Mouse (Mus musculus) neural tube, embryonic 12.5 days (tissue): ENCODE measurements around the gene Ttc28. TPM values are rescaled to one million over a fixed set of nuclear protein-coding genes. Genes with fewer than 3 reads are reported as not detected.

Experiments
- ATAC-seq: fragments of 200-750 bp; cut with Nextera tagmentation; 2 replicates; pipeline ENCODE4 v1.8.0; 2017; ENCODE audit warnings: low read depth, mild to moderate bottlenecking, moderate TSS enrichment, moderate library complexity; ENCODE audit not compliant: low FRiP score
- H3K27ac ChIP-seq: fragments of 300-500 bp; sonication (generic); 2 replicates; pipeline ENCODE4 v1.5.1; 2016
- H3K27me3 ChIP-seq: fragments of 300-500 bp; sonication (generic); replicated peaks from 2 replicates; pipeline ENCODE4 v1.6.1; 2016; ENCODE audit warnings: mild to moderate bottlenecking
- H3K36me3 ChIP-seq: fragments of 300-500 bp; sonication (generic); 2 replicates; pipeline ENCODE4 v1.6.1; 2016; ENCODE audit warnings: mild to moderate bottlenecking
- H3K4me1 ChIP-seq: fragments of 300-500 bp; sonication (generic); 2 replicates; pipeline ENCODE4 v1.6.1; 2016
- H3K4me2 ChIP-seq: fragments of 300-500 bp; sonication (generic); replicated peaks from 2 replicates; pipeline ENCODE4 v1.6.1; 2016; ENCODE audit warnings: mild to moderate bottlenecking
- H3K4me3 ChIP-seq: fragments of 300-500 bp; sonication (generic); 2 replicates; pipeline ENCODE4 v1.5.1; 2016
- H3K9ac ChIP-seq: fragments of 300-500 bp; sonication (generic); 2 replicates; pipeline ENCODE4 v1.6.1; 2016; ENCODE audit warnings: mild to moderate bottlenecking
- H3K9me3 ChIP-seq: fragments of 300-500 bp; sonication (generic); 2 replicates; pipeline ENCODE4 v1.6.1; 2016; ENCODE audit warnings: mild to moderate bottlenecking
- WGBS: fragments of 180-500 bp; shearing (Covaris S2); methylation state at CpG from one replicate; pipeline ENCODE4 v1.1.7; 2016; 5-methylcytosine and 5-hydroxymethylcytosine counted together
- polyA plus RNA-seq: library from polyadenylated mRNA; unstranded; fragments of >200 nt; fragmentation: Nextera tagmentation; extraction: Ambion mirVana; gene quantifications from 2 replicates; pipeline ENCODE4 v1.2.1, GENCODE M21; 2016

Gene Ttc28
- polyA plus RNA-seq, 1 experiment from 2014 or later = 21.8 TPM

DNA sequence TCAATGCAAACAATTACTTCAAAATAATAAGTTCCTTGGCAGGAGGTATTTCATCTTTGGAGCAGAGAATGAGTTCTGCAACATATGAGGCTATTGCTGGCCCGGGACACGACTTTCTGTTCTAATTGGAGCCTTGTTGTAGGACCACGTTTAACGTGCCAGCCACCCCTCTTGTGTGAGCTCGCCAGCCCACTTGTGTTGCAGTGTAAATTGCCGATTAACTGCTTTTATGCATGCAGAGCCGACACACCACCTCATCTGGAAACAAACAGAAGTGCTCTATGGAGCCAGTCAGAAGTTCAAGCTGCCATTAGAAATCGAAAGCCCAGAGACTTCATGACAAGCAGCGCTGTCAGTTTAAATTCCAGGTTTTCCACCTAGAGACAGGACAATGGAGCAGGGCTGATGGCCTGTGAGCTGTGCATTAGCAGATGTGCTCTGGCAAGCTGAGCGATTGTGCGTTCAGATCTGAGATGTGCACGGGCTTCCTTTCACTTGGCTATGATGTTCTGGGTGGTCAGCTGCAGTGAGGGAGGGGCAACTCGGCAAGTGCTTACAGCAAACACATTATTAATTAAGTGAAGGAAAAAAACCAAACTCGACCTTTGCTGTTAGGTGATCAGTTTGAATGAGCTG lies 167.4 kb downstream of the Ttc28 start:
- 48% methylated on average over 14 of the region's 14 CpGs for WGBS
- Histone ChIP-seq H3K27ac (no peak overlapping the region), H3K9me3 (no peaks in the 10 kb centered on the region), H3K4me1 (peaks cover 38% of the 10 kb centered on the region), H3K27me3 (no peaks in the 10 kb centered on the region), H3K4me2 (no peak overlapping the region), H3K9ac (0 out of 2 replicates have a peak overlapping the region, but pooled peaks have one; percentile 22), H3K4me3 (no peak overlapping the region), H3K36me3 (no peaks in the 10 kb centered on the region)
- no peak for ATAC-seq

DNA sequence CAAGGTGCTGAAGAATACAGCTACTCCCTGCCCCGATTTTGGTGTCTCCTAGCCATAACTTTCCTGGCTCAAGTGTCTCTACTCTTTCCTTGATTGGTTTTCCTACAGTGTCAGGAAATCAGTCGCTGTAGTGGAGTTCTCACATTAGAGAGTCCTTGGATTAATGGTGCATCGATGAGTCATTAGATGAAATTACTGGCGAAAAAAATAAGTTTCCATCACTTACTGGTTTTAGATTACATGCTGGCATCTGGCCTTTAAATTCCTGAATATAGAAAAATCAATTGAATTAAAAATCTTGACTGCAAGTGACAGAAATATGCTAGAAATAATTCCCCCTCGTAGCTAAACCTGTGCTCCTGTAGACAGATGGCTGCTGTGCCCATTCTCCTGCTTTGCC lies 168.4 kb downstream of the Ttc28 start:
- no peak overlapping the region for H3K9ac ChIP-seq
- WGBS = 84% methylated on average over 5 of the region's 5 CpGs
- no peak overlapping the region for H3K4me2 ChIP-seq
- no peak overlapping the region for H3K27ac ChIP-seq
- H3K9me3 ChIP-seq = no peaks in the 10 kb centered on the region
- H3K27me3 ChIP-seq = no peaks in the 10 kb centered on the region
- H3K4me3 ChIP-seq = no peak overlapping the region
- ATAC-seq = no peak
- H3K36me3 ChIP-seq = no peaks in the 10 kb centered on the region
- H3K4me1 ChIP-seq = peaks cover 35% of the 10 kb centered on the region

DNA sequence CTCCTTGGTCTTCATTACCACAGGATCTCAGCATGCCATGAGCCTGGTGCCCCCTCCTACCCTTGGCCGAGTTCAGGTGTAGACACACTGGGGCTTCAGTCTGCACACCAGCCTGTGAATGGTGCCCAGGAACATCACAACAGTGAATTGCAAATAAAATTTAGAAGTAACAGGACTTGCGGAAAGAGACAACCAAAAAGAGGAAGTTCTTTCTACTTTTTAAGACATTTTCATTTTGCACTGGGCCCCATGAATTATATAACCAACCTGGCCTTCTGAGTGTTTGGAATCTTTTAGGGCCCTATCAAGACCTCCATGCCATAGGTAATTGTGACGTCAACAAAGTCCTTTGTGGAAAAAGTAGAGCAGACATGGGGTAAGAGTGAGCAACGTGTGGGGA lies 170.0 kb downstream of the Ttc28 start:
- Histone ChIP-seq H3K27ac (no peak overlapping the region), H3K4me1 (peaks cover 36% of the 10 kb centered on the region), H3K4me2 (no peak overlapping the region), H3K4me3 (no peak overlapping the region), H3K36me3 (no peaks in the 10 kb centered on the region), H3K9ac (no peak overlapping the region), H3K27me3 (no peaks in the 10 kb centered on the region), H3K9me3 (no peaks in the 10 kb centered on the region)
- 90% methylated on average over 4 of the region's 4 CpGs for WGBS
- ATAC-seq = no peak

DNA sequence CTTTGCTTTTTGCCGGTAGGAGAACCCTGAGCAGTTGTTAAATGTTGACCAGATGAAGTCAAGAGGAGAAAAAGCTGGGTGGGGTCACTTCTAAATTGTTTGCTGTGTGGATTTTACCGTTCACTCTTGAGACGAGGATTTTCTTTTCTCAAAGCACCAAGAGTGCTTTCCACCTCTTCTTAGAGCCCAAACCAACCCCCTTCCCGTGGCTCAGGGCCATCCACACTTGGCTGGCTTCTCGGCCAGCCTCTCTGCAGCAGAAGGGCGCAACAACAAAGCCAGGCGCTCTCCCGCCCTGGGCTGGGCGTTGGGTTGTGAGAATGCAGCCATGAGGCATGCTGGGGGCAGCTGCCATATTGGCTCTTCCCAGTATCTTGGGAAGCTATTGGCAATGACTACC lies 170.5 kb downstream of the Ttc28 start:
- Histone ChIP-seq H3K4me1 (peaks cover 36% of the 10 kb centered on the region), H3K9me3 (no peaks in the 10 kb centered on the region), H3K27ac (no peak overlapping the region), H3K27me3 (no peaks in the 10 kb centered on the region), H3K36me3 (no peaks in the 10 kb centered on the region), H3K9ac (no peak overlapping the region), H3K4me2 (no peak overlapping the region), H3K4me3 (no peak overlapping the region)
- ATAC-seq = no peak
- WGBS = 83% methylated on average over 9 of the region's 9 CpGs

DNA sequence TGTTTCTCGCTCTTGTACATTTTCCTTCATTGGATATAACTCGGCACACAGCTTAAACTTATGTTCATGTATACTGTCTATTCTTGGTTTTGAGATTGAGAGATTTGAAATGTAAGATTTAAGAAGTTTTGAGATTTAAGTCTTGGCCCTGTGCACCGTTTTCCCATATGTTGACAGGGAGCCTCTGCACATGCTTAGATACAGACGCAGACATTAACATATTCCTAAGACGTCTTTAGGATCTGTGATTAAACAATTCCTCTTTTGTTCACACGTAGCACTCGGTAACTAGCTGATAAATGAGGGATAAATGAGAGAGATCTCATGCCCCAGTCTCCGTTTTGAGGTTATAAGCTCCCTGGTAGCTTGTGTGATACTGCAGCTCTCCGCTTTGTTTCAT lies 174.8 kb downstream of the Ttc28 start:
- H3K9ac ChIP-seq = no peak overlapping the region
- no peaks in the 10 kb centered on the region for H3K27me3 ChIP-seq
- H3K36me3 ChIP-seq = no peaks in the 10 kb centered on the region
- 0 out of 2 replicates have a peak overlapping the region, but pooled peaks have one; percentile 72 for H3K27ac ChIP-seq
- H3K4me1 ChIP-seq = peaks cover 58% of the 10 kb centered on the region
- peak overlapping the region; percentile 34; the same call in 1 of the 2 replicates for H3K4me2 ChIP-seq
- H3K9me3 ChIP-seq = no peaks in the 10 kb centered on the region
- no peak for ATAC-seq
- H3K4me3 ChIP-seq = no peak overlapping the region
- 50% methylated on average over 9 of the region's 9 CpGs for WGBS

DNA sequence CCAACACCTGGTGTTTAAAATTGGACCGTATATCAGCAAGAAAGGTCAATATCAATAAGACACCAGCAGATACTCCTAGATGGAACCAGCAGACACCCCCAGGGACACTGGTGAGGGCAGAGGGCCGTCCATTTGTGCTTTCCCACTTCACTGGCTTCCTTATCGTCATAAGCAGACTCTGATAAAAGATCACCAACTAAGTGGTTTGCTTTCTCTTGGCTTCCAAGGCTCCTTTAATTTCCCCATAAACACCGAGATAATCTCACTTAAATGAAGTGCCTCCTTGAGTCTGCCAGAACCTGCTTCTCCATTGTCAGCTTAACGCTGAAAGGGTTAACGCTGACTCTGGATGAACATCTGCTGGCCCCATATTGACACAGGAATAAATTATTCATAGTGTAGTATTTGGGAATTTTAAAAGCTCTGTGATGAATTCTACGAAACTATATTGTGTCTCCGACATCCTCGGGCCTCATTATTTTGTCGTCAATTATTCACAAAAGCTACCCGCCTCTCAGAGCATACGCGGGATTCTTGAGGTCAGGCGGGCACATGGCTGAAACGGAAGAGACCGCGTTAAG lies 175.3 kb downstream of the Ttc28 start:
- H3K4me2 ChIP-seq = peak overlapping the region; percentile 34
- no peaks in the 10 kb centered on the region for H3K36me3 ChIP-seq
- peak overlapping the region; percentile 72; the same call in 1 of the 2 replicates for H3K27ac ChIP-seq
- H3K4me1 ChIP-seq = peaks cover 58% of the 10 kb centered on the region
- H3K9ac ChIP-seq = no peak overlapping the region
- no peak for ATAC-seq
- H3K9me3 ChIP-seq = no peaks in the 10 kb centered on the region
- no peaks in the 10 kb centered on the region for H3K27me3 ChIP-seq
- no peak overlapping the region for H3K4me3 ChIP-seq
- WGBS = 48% methylated on average over 17 of the region's 17 CpGs

DNA sequence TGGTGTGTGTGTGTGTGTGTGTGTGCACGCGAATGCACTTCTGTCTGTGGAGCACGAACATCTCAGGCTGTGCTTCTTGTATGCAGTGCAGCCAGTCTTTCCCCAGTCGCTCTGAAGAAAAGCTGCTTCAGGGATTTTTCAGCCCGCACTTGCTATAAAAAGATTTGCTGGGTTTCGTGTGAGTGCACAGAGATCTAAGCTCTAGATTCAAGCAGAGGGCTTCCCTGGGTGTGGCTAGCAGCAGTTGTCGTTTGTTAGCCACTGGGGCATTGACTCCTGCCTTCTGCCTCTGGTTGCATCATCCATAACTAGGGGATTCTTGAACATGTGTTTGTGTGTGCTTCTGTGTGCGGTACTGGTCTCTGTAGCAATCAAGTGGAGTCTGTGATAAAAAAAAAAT lies 175.9 kb downstream of the Ttc28 start:
- H3K4me1 ChIP-seq = peaks cover 58% of the 10 kb centered on the region
- no peaks in the 10 kb centered on the region for H3K9me3 ChIP-seq
- H3K4me3 ChIP-seq = no peak overlapping the region
- ATAC-seq = no peak
- WGBS = 62% methylated on average over 8 of the region's 8 CpGs
- H3K9ac ChIP-seq = no peak overlapping the region
- peak overlapping the region; percentile 72; the same call in 1 of the 2 replicates for H3K27ac ChIP-seq
- peak overlapping the region; percentile 34 for H3K4me2 ChIP-seq
- H3K27me3 ChIP-seq = no peaks in the 10 kb centered on the region
- H3K36me3 ChIP-seq = no peaks in the 10 kb centered on the region

DNA sequence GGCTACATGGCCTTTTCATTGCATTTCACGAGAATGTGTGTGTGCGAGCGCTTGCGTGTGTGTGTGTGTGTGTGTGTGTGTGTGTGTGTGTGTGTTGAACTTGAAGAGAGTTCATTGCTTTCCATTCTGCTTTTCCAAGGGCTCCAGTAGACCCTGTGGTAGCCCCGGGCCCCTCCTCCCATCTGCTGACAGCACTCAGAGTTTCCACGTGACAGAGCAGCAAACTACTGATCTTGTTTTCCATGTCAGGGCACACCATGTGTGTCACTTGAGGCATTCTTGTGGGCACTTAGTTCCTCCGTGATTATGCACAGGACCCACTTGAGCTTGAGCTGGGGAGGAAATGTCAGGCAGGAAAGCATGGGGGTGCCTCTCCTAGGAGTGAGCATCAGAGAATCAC lies 177.5 kb downstream of the Ttc28 start:
- 67% methylated on average over 7 of the region's 7 CpGs for WGBS
- H3K9ac ChIP-seq = no peak overlapping the region
- no peaks in the 10 kb centered on the region for H3K36me3 ChIP-seq
- no peaks in the 10 kb centered on the region for H3K9me3 ChIP-seq
- H3K4me1 ChIP-seq = peaks cover 58% of the 10 kb centered on the region
- no peak for ATAC-seq
- H3K4me2 ChIP-seq = no peak overlapping the region
- H3K27ac ChIP-seq = no peak overlapping the region
- H3K4me3 ChIP-seq = no peak overlapping the region
- no peaks in the 10 kb centered on the region for H3K27me3 ChIP-seq

DNA sequence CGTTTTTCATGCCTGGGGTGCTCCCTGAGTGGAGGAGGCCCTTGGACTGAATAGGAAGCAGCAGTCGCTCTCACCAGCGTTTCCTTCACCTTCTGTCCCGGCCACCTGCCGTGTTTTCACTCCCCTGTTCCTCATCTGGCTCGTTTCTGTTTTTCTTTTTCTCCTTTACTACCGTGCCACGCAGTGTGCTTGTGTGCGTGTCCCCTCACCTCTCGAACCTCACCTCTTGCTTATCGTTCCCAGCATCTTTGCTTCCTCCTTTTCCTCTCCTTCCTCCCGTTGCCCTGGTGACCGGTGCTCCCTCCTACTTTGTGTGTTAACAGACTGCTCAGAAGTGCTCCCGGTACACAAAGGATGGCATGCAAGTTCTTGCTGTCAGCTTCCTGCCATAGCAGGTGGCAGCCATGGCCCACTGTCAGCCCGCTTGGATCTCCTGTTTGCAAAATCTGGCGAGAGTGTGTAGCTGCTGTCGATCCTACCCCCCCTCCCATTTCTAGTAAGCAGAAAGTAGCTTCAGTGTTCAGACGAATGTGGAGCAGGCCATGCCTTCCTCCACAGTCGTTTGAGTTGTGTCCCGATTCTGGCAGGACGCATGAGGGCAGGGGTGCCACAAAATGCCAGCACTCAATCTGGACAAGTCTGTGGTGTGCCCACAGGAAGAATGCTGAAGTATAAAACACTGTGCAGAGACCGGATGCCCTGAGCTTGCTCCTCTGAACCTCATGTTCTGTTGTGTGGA lies 179.0 kb downstream of the Ttc28 start:
- Histone ChIP-seq H3K9ac (no peak overlapping the region), H3K9me3 (no peaks in the 10 kb centered on the region), H3K27me3 (no peaks in the 10 kb centered on the region), H3K4me2 (no peak overlapping the region), H3K4me1 (peaks cover 54% of the 10 kb centered on the region), H3K4me3 (no peak overlapping the region), H3K27ac (0 out of 2 replicates have a peak overlapping the region, but pooled peaks have one; percentile 15), H3K36me3 (no peaks in the 10 kb centered on the region)
- ATAC-seq = no peak
- WGBS = 66% methylated on average over 22 of the region's 22 CpGs

DNA sequence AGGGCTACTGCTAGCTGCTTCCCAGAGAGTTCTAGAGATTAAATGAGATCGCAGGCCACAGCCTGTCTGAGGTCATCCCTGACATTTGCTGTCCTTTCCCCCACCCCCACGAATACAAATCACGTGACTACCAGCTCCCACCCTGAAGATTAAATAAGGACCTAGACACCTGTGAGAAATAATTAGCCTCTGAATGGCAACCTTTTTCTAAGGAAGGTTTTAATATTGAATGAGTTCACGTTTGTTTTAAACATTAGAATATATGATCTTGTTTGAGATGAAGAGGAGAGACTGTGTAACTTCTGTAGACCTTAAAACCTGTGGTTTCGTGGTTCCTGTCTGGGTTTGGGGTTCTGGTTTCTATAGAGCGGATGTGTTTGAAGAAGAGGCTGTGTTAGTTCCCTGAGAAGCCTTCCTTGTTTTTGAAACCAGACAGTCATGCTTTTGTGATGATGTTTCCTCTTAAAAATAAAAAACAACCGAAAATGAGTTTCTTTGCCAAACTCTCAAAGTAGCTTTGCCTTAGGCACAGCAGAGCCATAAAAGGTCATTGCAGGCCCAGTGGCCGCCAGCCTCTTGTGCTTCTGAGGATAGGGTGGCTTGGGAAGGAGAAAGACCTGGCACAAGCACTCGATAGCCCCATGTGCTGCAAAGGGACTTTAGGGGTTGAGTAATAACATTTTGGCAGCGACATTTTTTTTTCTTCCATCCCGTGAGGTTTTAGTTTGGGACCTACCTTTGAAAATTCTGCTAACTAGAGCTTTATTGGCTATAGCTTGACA lies 179.7 kb downstream of the Ttc28 start:
- no peak overlapping the region for H3K27ac ChIP-seq
- no peaks in the 10 kb centered on the region for H3K27me3 ChIP-seq
- no peak overlapping the region for H3K9ac ChIP-seq
- H3K4me2 ChIP-seq = no peak overlapping the region
- H3K4me1 ChIP-seq = peaks cover 46% of the 10 kb centered on the region
- H3K36me3 ChIP-seq = no peaks in the 10 kb centered on the region
- H3K9me3 ChIP-seq = no peaks in the 10 kb centered on the region
- no peak for ATAC-seq
- H3K4me3 ChIP-seq = no peak overlapping the region
- 71% methylated on average over 11 of the region's 11 CpGs for WGBS

DNA sequence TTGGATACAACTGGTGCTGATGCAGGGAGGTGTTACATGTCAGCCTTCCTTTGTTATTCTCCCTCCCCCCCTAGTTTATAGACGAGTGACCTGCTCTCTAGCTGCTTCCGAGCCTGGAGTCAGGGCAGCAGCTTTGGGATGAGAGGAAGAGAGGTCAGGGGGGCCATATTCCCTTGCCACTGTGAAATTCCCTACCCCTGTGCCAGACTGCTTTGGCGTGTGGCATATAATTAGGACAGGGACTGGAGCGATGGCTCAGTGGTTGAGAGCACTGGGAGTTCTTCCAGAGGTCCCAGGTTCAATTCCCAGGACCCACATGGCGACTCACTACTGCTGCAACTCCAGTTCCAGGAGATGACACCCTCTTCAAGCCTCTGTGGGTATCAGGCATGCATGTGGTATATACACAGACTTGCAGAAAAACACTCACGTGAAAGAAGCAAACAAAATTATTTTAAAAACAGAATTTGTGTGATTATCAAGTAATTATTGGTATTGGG lies 180.7 kb downstream of the Ttc28 start:
- Histone ChIP-seq H3K4me2 (no peak overlapping the region), H3K36me3 (no peaks in the 10 kb centered on the region), H3K4me1 (peaks cover 42% of the 10 kb centered on the region), H3K9me3 (no peaks in the 10 kb centered on the region), H3K27ac (no peak overlapping the region), H3K9ac (no peak overlapping the region), H3K4me3 (no peak overlapping the region), H3K27me3 (no peaks in the 10 kb centered on the region)
- no peak for ATAC-seq
- WGBS = 69% methylated on average over 6 of the region's 6 CpGs

DNA sequence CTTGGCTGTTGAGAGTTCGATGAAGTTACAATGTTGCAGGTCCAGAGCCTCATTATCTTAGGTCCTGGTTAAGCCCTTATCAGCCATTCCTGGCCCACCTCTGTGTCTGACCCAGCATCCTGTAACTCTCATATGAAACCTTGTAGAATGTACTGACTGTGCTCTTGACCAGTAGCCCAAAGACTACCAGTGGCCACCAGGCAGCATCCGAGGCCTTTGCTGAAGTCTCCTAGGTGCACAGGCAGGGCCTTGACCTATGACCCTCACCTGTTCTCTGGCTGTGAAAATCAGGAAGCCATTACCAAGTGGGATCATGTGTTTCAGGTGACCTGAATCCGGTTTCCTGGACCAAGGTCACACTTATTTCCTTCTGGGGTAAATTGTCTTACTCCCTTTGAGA lies 183.6 kb downstream of the Ttc28 start:
- ATAC-seq = no peak
- Histone ChIP-seq H3K36me3 (no peaks in the 10 kb centered on the region), H3K4me3 (no peak overlapping the region), H3K4me2 (no peak overlapping the region), H3K27me3 (no peaks in the 10 kb centered on the region), H3K4me1 (peaks cover 27% of the 10 kb centered on the region), H3K27ac (no peak overlapping the region), H3K9ac (no peak overlapping the region), H3K9me3 (no peaks in the 10 kb centered on the region)
- 87% methylated on average over 3 of the region's 3 CpGs for WGBS
